In genomic region chr12:108005488-108005800, GRCm38 (mm10) we compare ENCODE assay signal across 9 mouse cellular contexts. TPM values are rescaled to one million over a fixed set of nuclear protein-coding genes. Genes with fewer than 3 reads are reported as not detected.
DNase-seq lines count a peak whose midpoint lies in the region; ATAC-seq and TF ChIP-seq lines count a peak whose summit lies in the region.
"Had no signal": no experiment of that assay in that cellular context is flagged by ENCODE, and none has a peak within 500 bp of the region (broad histone marks: within the 10 kb centered on the region; RNA-seq: fewer than 3 reads in every experiment).

No protein-coding gene starts in this region.

- H3K4me2 ChIP-seq in heart, embryonic 11.5 days = peak overlapping the region; percentile 98
- H3K4me2 ChIP-seq in limb, embryonic 13.5 days (replicated peaks) = peak overlapping the region; percentile 95
- H3K4me2 ChIP-seq in stomach, postnatal 0 days (replicated peaks; ENCODE audit: low read depth) = peak overlapping the region; percentile 92

- peak; percentile 12; the same call in 1 of the 2 replicates for ATAC-seq in heart, embryonic 11.5 days (replicated peaks; ENCODE audit: insufficient number of reproducible peaks, low FRiP score, low TSS enrichment)
- ATAC-seq in limb, embryonic 13.5 days (ENCODE audit: low FRiP score, low read depth) = no peak
- peak; percentile 8; the same call in 1 of the 2 replicates for ATAC-seq in stomach, postnatal 0 days (ENCODE audit: low FRiP score, low TSS enrichment)

- H3K9me3 ChIP-seq in heart, embryonic 11.5 days (replicated peaks; ENCODE audit: control insufficient read depth, low read length) = no peaks in the 10 kb centered on the region
- H3K9me3 ChIP-seq in limb, embryonic 13.5 days = no peaks in the 10 kb centered on the region
- H3K9me3 ChIP-seq in stomach, postnatal 0 days (ENCODE audit: control insufficient read depth, low read length) = no peaks in the 10 kb centered on the region

- H3K36me3 ChIP-seq in heart, embryonic 11.5 days (ENCODE audit: control insufficient read depth, insufficient read depth, low read length) = no peaks in the 10 kb centered on the region
- H3K36me3 ChIP-seq in heart, adult 2 months (ENCODE audit: control insufficient read depth, insufficient read depth, low read length) = no peaks in the 10 kb centered on the region
- H3K36me3 ChIP-seq in limb, embryonic 13.5 days = no peaks in the 10 kb centered on the region
- H3K36me3 ChIP-seq in stomach, postnatal 0 days (ENCODE audit: control insufficient read depth, insufficient read depth, low read length) = no peaks in the 10 kb centered on the region

- WGBS in heart, embryonic 11.5 days (ENCODE audit: insufficient replicate concordance) = 4% methylated on average over 14 of the region's 14 CpGs
- WGBS in heart, adult 2 months = 14% methylated on average over 14 of the region's 14 CpGs
- WGBS in limb, embryonic 13.5 days = 7% methylated on average over 14 of the region's 14 CpGs
- 15% methylated on average over 14 of the region's 14 CpGs for WGBS in stomach, postnatal 0 days

- H3K27ac ChIP-seq in heart, embryonic 11.5 days (ENCODE audit: low read depth, low read length) = no peak overlapping the region
- no peak overlapping the region for H3K27ac ChIP-seq in heart, adult 2 months
- H3K27ac ChIP-seq in limb, embryonic 13.5 days = no peak overlapping the region
- H3K27ac ChIP-seq in stomach, postnatal 0 days (replicated peaks) = peak overlapping the region; percentile 79

- TF ChIP-seq EP300 in heart, adult 2 months (IDR thresholded peaks at IDR 0.05; ENCODE audit: insufficient read depth, low read depth, low read length) = no peak
- TF ChIP-seq EP300 in stomach, postnatal 0 days (optimal IDR thresholded peaks at IDR 0.05) = no peak

- no peak for TF ChIP-seq POLR2A in heart, adult 2 months (IDR thresholded peaks at IDR 0.05; ENCODE audit: insufficient read depth, low read depth, low read length)

- intact Hi-C loops in heart, adult 2 months (cut with DNase I) = no loop called here

- no peak for DNase-seq in heart, adult 2 months
- DNase-seq in thymus, postnatal 14 days = peak; percentile 46
- no peak for DNase-seq in thymus, postnatal 25 days
- no peak for DNase-seq in stomach, postnatal 0 days (ENCODE audit: low spot score)
- no peak for DNase-seq in ovary, postnatal 36 days (ENCODE audit: low spot score)
- DNase-seq in lung, postnatal 36 days = no peak

- H3K4me1 ChIP-seq in heart, embryonic 11.5 days (ENCODE audit: control insufficient read depth, insufficient read depth, low read length) = peaks cover 8% of the 10 kb centered on the region
- no peaks in the 10 kb centered on the region for H3K4me1 ChIP-seq in heart, adult 2 months (ENCODE audit: control insufficient read depth, insufficient read depth, low read length)
- H3K4me1 ChIP-seq in limb, embryonic 13.5 days = peaks cover 29% of the 10 kb centered on the region
- H3K4me1 ChIP-seq in stomach, postnatal 0 days (replicated peaks; ENCODE audit: control insufficient read depth, insufficient read depth) = 0 out of 2 replicates have a peak, but pooled peaks cover 2% of the 10 kb centered on the region

- no peaks in the 10 kb centered on the region for H3K79me2 ChIP-seq in heart, adult 2 months (replicated peaks; ENCODE audit: control insufficient read depth, insufficient read depth, low read length)

- peak overlapping the region; percentile 63 for H3K9ac ChIP-seq in heart, embryonic 11.5 days (ENCODE audit: low read depth, low read length)
- H3K9ac ChIP-seq in heart, adult 2 months (ENCODE audit: low read depth, low read length) = no peak overlapping the region
- H3K9ac ChIP-seq in limb, embryonic 13.5 days = peak overlapping the region; percentile 60
- peak overlapping the region; percentile 31; the same call in 1 of the 2 replicates for H3K9ac ChIP-seq in stomach, postnatal 0 days (ENCODE audit: low read length)

- peak overlapping the region; percentile 46 for H3K4me3 ChIP-seq in heart, embryonic 11.5 days (ENCODE audit: low read depth, low read length)
- H3K4me3 ChIP-seq in heart, adult 2 months = no peak overlapping the region
- peak overlapping the region; percentile 87 for H3K4me3 ChIP-seq in limb, embryonic 13.5 days
- H3K4me3 ChIP-seq in stomach, postnatal 0 days (ENCODE audit: low read depth, low read length) = peak overlapping the region; percentile 32

- peaks cover 36% of the 10 kb centered on the region for H3K27me3 ChIP-seq in heart, embryonic 11.5 days (ENCODE audit: control insufficient read depth, insufficient read depth, low read length)
- peaks cover 18% of the 10 kb centered on the region for H3K27me3 ChIP-seq in heart, adult 2 months (ENCODE audit: control insufficient read depth, insufficient read depth, low read length)
- H3K27me3 ChIP-seq in limb, embryonic 13.5 days = peaks cover 51% of the 10 kb centered on the region
- H3K27me3 ChIP-seq in stomach, postnatal 0 days (ENCODE audit: control insufficient read depth, insufficient read depth, low read length) = 0 out of 2 replicates have a peak, but pooled peaks cover 4% of the 10 kb centered on the region

- TF ChIP-seq CTCF in heart, adult 2 months (IDR thresholded peaks at IDR 0.05) = no peak
- TF ChIP-seq CTCF in stomach, postnatal 0 days (IDR thresholded peaks at IDR 0.05; ENCODE audit: low read depth) = no peak

RNA-seq across cellular contexts. Expression of gene Bcl11b, which starts 2.0 kb away (rescaled TPM):
- 1.7 and 3.5 TPM in 2 replicates for polyA plus RNA-seq in heart, embryonic 11.5 days (2014; fragmentation: Nextera tagmentation; extraction: Ambion mirVana)
- total RNA-seq in heart, adult 2 months (2021) = 1 to 10 TPM in 1 of 2 experiments, under 1 TPM in 1; 0.77 to 1.3 TPM
- polyA plus RNA-seq in heart, adult 2 months (2012; rRNA removed) = 0.64 and 1.1 TPM in 2 replicates
- polyA plus RNA-seq in limb, embryonic 13.5 days (2015; fragmentation: Nextera tagmentation; extraction: Ambion mirVana) = 12.6 and 14.1 TPM in 2 replicates
- polyA plus RNA-seq in stomach, postnatal 0 days (2015; fragmentation: Nextera tagmentation; extraction: Ambion mirVana) = 4.6 TPM in 2 replicates
- polyA plus RNA-seq: C2C12 had no signal
